Mouse (Mus musculus): ENCODE measurements around the gene Slc13a4. TPM values are rescaled to one million over a fixed set of nuclear protein-coding genes. Genes with fewer than 3 reads are reported as not detected.

Slc13a4 gene
- total and polyA plus RNA-seq, 2 experiments from 2014 or later = 0.11 to 0.22 TPM

- Histone ChIP-seq H3K4me1 (ENCODE audit: control insufficient read depth, insufficient read depth) (peaks cover 18% of the 10 kb centered on the region), H3K36me3 (replicated peaks; ENCODE audit: control insufficient read depth, insufficient read depth, low read length) (no peaks in the 10 kb centered on the region), H3K27ac (ENCODE audit: low read depth) (peak overlapping the region; percentile 76), H3K4me2 (ENCODE audit: low read depth, low read length) (peak overlapping the region; percentile 28; the same call in 1 of the 2 replicates), H3K4me3 (ENCODE audit: low read depth, low read length) (no peak overlapping the region), H3K9me3 (replicated peaks; ENCODE audit: control insufficient read depth, low read length) (no peaks in the 10 kb centered on the region), H3K27me3 (ENCODE audit: control insufficient read depth, insufficient read depth, low read length) (no peaks in the 10 kb centered on the region), H3K9ac (replicated peaks; ENCODE audit: low read depth, low read length) (0 out of 2 replicates have a peak overlapping the region, but pooled peaks have one; percentile 6)
- TF ChIP-seq CTCF (IDR thresholded peaks at IDR 0.05; ENCODE audit: low read depth) = no peak
- TF ChIP-seq EP300 (IDR thresholded peaks at IDR 0.05; ENCODE audit: low read depth) = no peak
- ATAC-seq (ENCODE audit: insufficient read depth, low read depth) = no peak
- 56% methylated on average over 7 of the region's 7 CpGs for WGBS
- DNase-seq (ENCODE audit: low spot score) = no peak
These were observed 19.0 kb downstream of the Slc13a4 start for GRCm38 (mm10) chr6:35288920-35289319.

- WGBS = 25% methylated on average over 11 of the region's 11 CpGs
- peak overlapping the region; percentile 28; the same call in 1 of the 2 replicates for H3K4me2 ChIP-seq (ENCODE audit: low read depth, low read length)
- no peaks in the 10 kb centered on the region for H3K27me3 ChIP-seq (ENCODE audit: control insufficient read depth, insufficient read depth, low read length)
- TF ChIP-seq EP300 (IDR thresholded peaks at IDR 0.05; ENCODE audit: low read depth) (no peak), CTCF (IDR thresholded peaks at IDR 0.05; ENCODE audit: low read depth) (peak; percentile 37)
- no peaks in the 10 kb centered on the region for H3K9me3 ChIP-seq (replicated peaks; ENCODE audit: control insufficient read depth, low read length)
- no peaks in the 10 kb centered on the region for H3K36me3 ChIP-seq (replicated peaks; ENCODE audit: control insufficient read depth, insufficient read depth, low read length)
- peak overlapping the region; percentile 76 for H3K27ac ChIP-seq (ENCODE audit: low read depth)
- no peak overlapping the region for H3K4me3 ChIP-seq (ENCODE audit: low read depth, low read length)
- ATAC-seq (ENCODE audit: insufficient read depth, low read depth) (peak; percentile 79), DNase-seq (ENCODE audit: low spot score) (peak; percentile 18)
- no peak overlapping the region for H3K9ac ChIP-seq (replicated peaks; ENCODE audit: low read depth, low read length)
- H3K4me1 ChIP-seq (ENCODE audit: control insufficient read depth, insufficient read depth) = peaks cover 18% of the 10 kb centered on the region
These were observed 19.7 kb downstream of the Slc13a4 start for GRCm38 (mm10) chr6:35288114-35288761.

GRCm38 (mm10) chr6:35279306-35279705 lies 28.6 kb downstream of the Slc13a4 start:
- 71% methylated on average over 10 of the region's 10 CpGs for WGBS
- Histone ChIP-seq H3K4me1 (ENCODE audit: control insufficient read depth, insufficient read depth) (no peaks in the 10 kb centered on the region), H3K27ac (ENCODE audit: low read depth) (no peak overlapping the region), H3K9me3 (replicated peaks; ENCODE audit: control insufficient read depth, low read length) (no peaks in the 10 kb centered on the region), H3K36me3 (replicated peaks; ENCODE audit: control insufficient read depth, insufficient read depth, low read length) (no peaks in the 10 kb centered on the region), H3K4me3 (ENCODE audit: low read depth, low read length) (no peak overlapping the region), H3K9ac (replicated peaks; ENCODE audit: low read depth, low read length) (no peak overlapping the region), H3K4me2 (ENCODE audit: low read depth, low read length) (no peak overlapping the region), H3K27me3 (ENCODE audit: control insufficient read depth, insufficient read depth, low read length) (no peaks in the 10 kb centered on the region)
- no peak for ATAC-seq (ENCODE audit: insufficient read depth, low read depth)
- DNase-seq (ENCODE audit: low spot score) = no peak
- no peak for TF ChIP-seq CTCF (IDR thresholded peaks at IDR 0.05; ENCODE audit: low read depth)
- TF ChIP-seq EP300 (IDR thresholded peaks at IDR 0.05; ENCODE audit: low read depth) = no peak

GRCm38 (mm10) chr6:35277903-35278587 lies 29.9 kb downstream of the Slc13a4 start:
- 44% methylated on average over 10 of the region's 10 CpGs for WGBS
- TF ChIP-seq EP300 (IDR thresholded peaks at IDR 0.05; ENCODE audit: low read depth) = no peak
- TF ChIP-seq CTCF (IDR thresholded peaks at IDR 0.05; ENCODE audit: low read depth) = no peak
- DNase-seq (ENCODE audit: low spot score) = no peak
- H3K36me3 ChIP-seq (replicated peaks; ENCODE audit: control insufficient read depth, insufficient read depth, low read length) = no peaks in the 10 kb centered on the region
- H3K27me3 ChIP-seq (ENCODE audit: control insufficient read depth, insufficient read depth, low read length) = no peaks in the 10 kb centered on the region
- no peak overlapping the region for H3K9ac ChIP-seq (replicated peaks; ENCODE audit: low read depth, low read length)
- ATAC-seq (ENCODE audit: insufficient read depth, low read depth) = no peak
- no peaks in the 10 kb centered on the region for H3K9me3 ChIP-seq (replicated peaks; ENCODE audit: control insufficient read depth, low read length)
- H3K4me1 ChIP-seq (ENCODE audit: control insufficient read depth, insufficient read depth) = no peaks in the 10 kb centered on the region
- H3K27ac ChIP-seq (ENCODE audit: low read depth) = no peak overlapping the region
- no peak overlapping the region for H3K4me2 ChIP-seq (ENCODE audit: low read depth, low read length)
- no peak overlapping the region for H3K4me3 ChIP-seq (ENCODE audit: low read depth, low read length)

GRCm38 (mm10) chr6:35273391-35274082 lies 34.4 kb downstream of the Slc13a4 start:
- WGBS = 60% methylated on average over 11 of the region's 11 CpGs
- no peak overlapping the region for H3K4me2 ChIP-seq (ENCODE audit: low read depth, low read length)
- DNase-seq (ENCODE audit: low spot score) = no peak

More at GRCm38 (mm10) chr6:35273391-35274082, 34.4 kb downstream of the Slc13a4 start:
- H3K4me3 ChIP-seq (ENCODE audit: low read depth, low read length) = no peak overlapping the region
- no peaks in the 10 kb centered on the region for H3K9me3 ChIP-seq (replicated peaks; ENCODE audit: control insufficient read depth, low read length)
- no peaks in the 10 kb centered on the region for H3K4me1 ChIP-seq (ENCODE audit: control insufficient read depth, insufficient read depth)
- TF ChIP-seq CTCF (IDR thresholded peaks at IDR 0.05; ENCODE audit: low read depth) = no peak
- TF ChIP-seq EP300 (IDR thresholded peaks at IDR 0.05; ENCODE audit: low read depth) = no peak
- H3K9ac ChIP-seq (replicated peaks; ENCODE audit: low read depth, low read length) = no peak overlapping the region
- peak; percentile 62 for ATAC-seq (ENCODE audit: insufficient read depth, low read depth)
- no peak overlapping the region for H3K27ac ChIP-seq (ENCODE audit: low read depth)
- H3K27me3 ChIP-seq (ENCODE audit: control insufficient read depth, insufficient read depth, low read length) = no peaks in the 10 kb centered on the region
- no peaks in the 10 kb centered on the region for H3K36me3 ChIP-seq (replicated peaks; ENCODE audit: control insufficient read depth, insufficient read depth, low read length)

All from heart, postnatal 0 days (tissue).